Mouse (Mus musculus): ENCODE measurements around the gene Sgms1.

DNA sequence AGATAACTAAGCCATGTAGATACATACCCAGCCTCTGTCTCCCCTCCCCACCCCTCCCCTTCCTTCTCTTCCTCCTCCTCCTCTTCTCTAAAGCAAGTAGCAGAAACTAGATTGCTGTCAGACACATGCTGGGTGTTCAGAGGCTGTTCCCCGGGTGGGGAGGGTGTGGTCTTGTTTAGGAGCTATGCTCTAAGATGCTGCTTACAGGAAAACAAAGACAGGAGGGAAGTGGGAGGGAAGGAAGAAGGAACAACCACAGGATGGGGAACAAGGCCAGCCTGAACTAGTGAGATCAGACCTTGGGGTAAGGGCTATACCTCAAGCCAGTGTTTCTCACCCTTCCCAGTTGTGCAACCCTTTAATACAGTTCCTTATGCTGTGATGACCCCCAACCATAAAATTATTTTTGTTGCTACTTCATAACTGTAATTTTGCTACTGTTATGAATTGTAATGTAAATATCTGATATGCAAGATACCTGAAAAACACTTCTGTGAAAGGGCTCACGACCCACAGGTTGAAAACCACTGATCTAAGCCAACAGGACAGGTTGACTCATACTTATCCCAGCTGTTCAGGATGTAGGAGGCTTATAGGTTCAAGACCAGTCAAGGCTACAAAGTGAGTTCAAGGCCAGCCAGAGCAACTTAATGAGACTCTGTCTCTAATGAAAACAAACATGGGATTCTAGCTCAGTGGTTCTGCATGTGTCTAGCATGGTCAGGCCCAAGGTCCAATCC is 61.3 kb downstream of the Sgms1 start:
- TF ChIP-seq CTCF (IDR thresholded peaks at IDR 0.05; ENCODE audit: low read depth, low read length) (no peak), POLR2A (IDR thresholded peaks at IDR 0.05; ENCODE audit: borderline replicate concordance, low read depth, low read length) (no peak)
